Mouse (Mus musculus): ENCODE measurements at regions not wholly inside any gene's neighbourhood (a gene's known extent, or its start where the extent isn't known, plus 50 kb on each side); places are given as distances from the start of the nearest gene placed in this dataset.

- H3K4me1 ChIP-seq (ENCODE audit: control insufficient read depth, insufficient read depth, low read length) = no peaks in the 10 kb centered on the region; the same call in 1 of the 2 replicates
- H3K27ac ChIP-seq (ENCODE audit: control insufficient read depth, insufficient read depth, low read depth, low read length, poor library complexity) = no peak overlapping the region
- 42% methylated on average over 4 of the region's 4 CpGs for whole genome bisulfite sequencing
- TF ChIP-seq CTCF (IDR thresholded peaks at IDR 0.05; ENCODE audit: control insufficient read depth, insufficient read depth, low read length) (no peak), POLR2A (IDR thresholded peaks at IDR 0.05; ENCODE audit: borderline replicate concordance, control insufficient read depth, low read depth, low read length) (no peak)
- no peak overlapping the region for H3K4me3 ChIP-seq (replicated peaks; ENCODE audit: control insufficient read depth, low read depth, low read length)
These were observed 64.1 kb upstream of the Tmem178 start for GRCm38 (mm10) chr17:80880325-80880724.

GRCm38 (mm10) chr17:80875352-80876044, 68.9 kb upstream of the Tmem178 start:
- Histone ChIP-seq H3K4me1 (ENCODE audit: control insufficient read depth, insufficient read depth, low read length) (no peaks in the 10 kb centered on the region; the same call in 1 of the 2 replicates), H3K27ac (ENCODE audit: control insufficient read depth, insufficient read depth, low read depth, low read length, poor library complexity) (no peak overlapping the region), H3K4me3 (replicated peaks; ENCODE audit: control insufficient read depth, low read depth, low read length) (no peak overlapping the region)
- TF ChIP-seq POLR2A (IDR thresholded peaks at IDR 0.05; ENCODE audit: borderline replicate concordance, control insufficient read depth, low read depth, low read length) (no peak), CTCF (IDR thresholded peaks at IDR 0.05; ENCODE audit: control insufficient read depth, insufficient read depth, low read length) (no peak)
- WGBS = 64% methylated on average over 7 of the region's 7 CpGs

GRCm38 (mm10) chr17:80870965-80871364, 73.5 kb upstream of the Tmem178 start:
- H3K4me1 ChIP-seq (ENCODE audit: control insufficient read depth, insufficient read depth, low read length) = no peaks in the 10 kb centered on the region
- TF ChIP-seq POLR2A (IDR thresholded peaks at IDR 0.05; ENCODE audit: borderline replicate concordance, control insufficient read depth, low read depth, low read length) (no peak), CTCF (IDR thresholded peaks at IDR 0.05; ENCODE audit: control insufficient read depth, insufficient read depth, low read length) (no peak)
- no peak overlapping the region for H3K27ac ChIP-seq (ENCODE audit: control insufficient read depth, insufficient read depth, low read depth, low read length, poor library complexity)
- 69% methylated on average over 4 of the region's 4 CpGs for WGBS
- H3K4me3 ChIP-seq (replicated peaks; ENCODE audit: control insufficient read depth, low read depth, low read length) = no peak overlapping the region

GRCm38 (mm10) chr17:80862338-80862737, 82.1 kb upstream of the Tmem178 start:
- WGBS = 84% methylated on average over 8 of the region's 8 CpGs
- H3K4me3 ChIP-seq (replicated peaks; ENCODE audit: control insufficient read depth, low read depth, low read length) = no peak overlapping the region
- no peak overlapping the region for H3K27ac ChIP-seq (ENCODE audit: control insufficient read depth, insufficient read depth, low read depth, low read length, poor library complexity)
- no peaks in the 10 kb centered on the region for H3K4me1 ChIP-seq (ENCODE audit: control insufficient read depth, insufficient read depth, low read length)
- no peak for TF ChIP-seq CTCF (IDR thresholded peaks at IDR 0.05; ENCODE audit: control insufficient read depth, insufficient read depth, low read length)
- no peak for TF ChIP-seq POLR2A (IDR thresholded peaks at IDR 0.05; ENCODE audit: borderline replicate concordance, control insufficient read depth, low read depth, low read length)

- H3K27ac ChIP-seq (ENCODE audit: control insufficient read depth, insufficient read depth, low read depth, low read length, poor library complexity) = no peak overlapping the region
- no peaks in the 10 kb centered on the region for H3K4me1 ChIP-seq (ENCODE audit: control insufficient read depth, insufficient read depth, low read length)
- TF ChIP-seq CTCF (IDR thresholded peaks at IDR 0.05; ENCODE audit: control insufficient read depth, insufficient read depth, low read length) = no peak
- no peak overlapping the region for H3K4me3 ChIP-seq (replicated peaks; ENCODE audit: control insufficient read depth, low read depth, low read length)
- 80% methylated on average over 23 of the region's 23 CpGs for WGBS
These were observed 97.2 kb upstream of the Tmem178 start for GRCm38 (mm10) chr17:80846996-80847810.

- no peak overlapping the region for H3K4me3 ChIP-seq (replicated peaks; ENCODE audit: control insufficient read depth, low read depth, low read length)
- H3K27ac ChIP-seq (ENCODE audit: control insufficient read depth, insufficient read depth, low read depth, low read length, poor library complexity) = no peak overlapping the region
- H3K4me1 ChIP-seq (ENCODE audit: control insufficient read depth, insufficient read depth, low read length) = no peaks in the 10 kb centered on the region
- WGBS = 84% methylated on average over 7 of the region's 7 CpGs
- TF ChIP-seq POLR2A (IDR thresholded peaks at IDR 0.05; ENCODE audit: borderline replicate concordance, control insufficient read depth, low read depth, low read length) = no peak
- TF ChIP-seq CTCF (IDR thresholded peaks at IDR 0.05; ENCODE audit: control insufficient read depth, insufficient read depth, low read length) = no peak
These were observed 99.1 kb upstream of the Tmem178 start for GRCm38 (mm10) chr17:80845349-80845748.

GRCm38 (mm10) chr17:80841903-80842302, 102.5 kb upstream of the Tmem178 start:
- whole genome bisulfite sequencing = 68% methylated on average over 4 of the region's 4 CpGs
- no peak overlapping the region for H3K4me3 ChIP-seq (replicated peaks; ENCODE audit: control insufficient read depth, low read depth, low read length)
- H3K27ac ChIP-seq (ENCODE audit: control insufficient read depth, insufficient read depth, low read depth, low read length, poor library complexity) = no peak overlapping the region
- TF ChIP-seq POLR2A (IDR thresholded peaks at IDR 0.05; ENCODE audit: borderline replicate concordance, control insufficient read depth, low read depth, low read length) (no peak), CTCF (IDR thresholded peaks at IDR 0.05; ENCODE audit: control insufficient read depth, insufficient read depth, low read length) (no peak)
- no peaks in the 10 kb centered on the region for H3K4me1 ChIP-seq (ENCODE audit: control insufficient read depth, insufficient read depth, low read length)

- H3K4me1 ChIP-seq (ENCODE audit: control insufficient read depth, insufficient read depth, low read length) = no peaks in the 10 kb centered on the region
- H3K27ac ChIP-seq (ENCODE audit: control insufficient read depth, insufficient read depth, low read depth, low read length, poor library complexity) = no peak overlapping the region
- H3K4me3 ChIP-seq (replicated peaks; ENCODE audit: control insufficient read depth, low read depth, low read length) = no peak overlapping the region
- WGBS = 65% methylated on average over 6 of the region's 6 CpGs
- no peak for TF ChIP-seq CTCF (IDR thresholded peaks at IDR 0.05; ENCODE audit: control insufficient read depth, insufficient read depth, low read length)
- TF ChIP-seq POLR2A (IDR thresholded peaks at IDR 0.05; ENCODE audit: borderline replicate concordance, control insufficient read depth, low read depth, low read length) = no peak
These were observed 103.5 kb upstream of the Tmem178 start for GRCm38 (mm10) chr17:80840896-80841295.
